Mouse (Mus musculus): Measurements from ENCODE around the gene Ubox5. TPM values are rescaled to one million over a fixed set of nuclear protein-coding genes. Genes with fewer than 3 reads are reported as not detected.

Gene Ubox5
- polyA plus RNA-seq (2017; shearing (Covaris generic)): 2.9 TPM

DNA sequence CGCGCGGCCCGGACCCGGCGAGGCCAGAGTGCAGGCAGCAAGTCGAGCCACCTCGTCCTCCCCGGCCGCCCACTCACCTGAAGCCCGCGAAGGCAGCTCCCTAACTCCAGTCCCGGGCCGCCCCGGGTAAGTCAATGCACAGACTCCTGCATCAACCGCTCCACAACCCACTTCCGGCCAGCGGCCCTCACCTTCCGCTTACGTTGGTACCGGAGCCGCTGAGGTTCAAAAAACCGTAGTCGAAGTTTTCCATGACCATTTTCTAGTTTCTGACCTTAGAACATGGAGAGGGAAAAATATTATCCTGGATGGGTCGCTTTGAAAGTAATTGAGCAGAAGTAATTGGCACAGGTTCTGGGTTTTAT lies at the start of gene Ubox5, which contains the start of gene Fastkd5:
Gene Ubox5 (minus strand): TSS at position 200 of the 365 bp plus-strand sequence.
Gene Fastkd5 (minus strand): TSS at position 189 of the 365 bp plus-strand sequence.

GRCm38 (mm10) chr2:130667559-130667958 lies 37.7 kb upstream of the Ubox5 start, which contains the start of gene Itpa:
Gene Itpa, plus strand, starts transcription at chr2:130667610.

GRCm38 (mm10) chr2:130664102-130664701 lies 34.4 kb upstream of the Ubox5 start, which contains the start of gene Ddrgk1:
Gene Ddrgk1, minus strand, starts transcription at chr2:130664659.

GRCm38 (mm10) chr2:130642684-130643369 lies 13.0 kb upstream of the Ubox5 start, which contains the start of gene Lzts3:
Gene Lzts3, minus strand, starts transcription at chr2:130642803.

DNA sequence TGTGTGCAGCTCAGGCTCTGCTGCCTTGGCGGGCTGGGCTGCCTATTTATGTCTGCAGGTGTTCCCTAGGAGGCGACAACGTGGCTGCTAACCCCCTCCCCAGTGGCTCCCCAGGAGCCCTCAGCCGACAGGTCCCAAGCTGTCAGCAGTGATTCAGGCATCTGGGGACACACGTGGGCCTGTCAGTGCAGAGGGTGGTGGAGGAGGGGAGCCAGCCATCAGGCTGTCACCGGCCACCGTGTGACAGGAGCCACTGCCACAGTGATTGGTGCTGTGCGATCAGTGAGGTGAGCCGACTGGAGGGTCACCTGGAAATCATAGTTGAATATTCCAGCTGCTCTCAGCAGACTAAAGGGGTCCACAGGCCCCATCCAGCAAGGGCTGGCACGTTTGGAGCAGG lies 47.3 kb downstream of the Ubox5 start, which contains the start of gene Avp:
Gene Avp (minus strand): TSS at position 3 of the 400 bp plus-strand sequence.

DNA sequence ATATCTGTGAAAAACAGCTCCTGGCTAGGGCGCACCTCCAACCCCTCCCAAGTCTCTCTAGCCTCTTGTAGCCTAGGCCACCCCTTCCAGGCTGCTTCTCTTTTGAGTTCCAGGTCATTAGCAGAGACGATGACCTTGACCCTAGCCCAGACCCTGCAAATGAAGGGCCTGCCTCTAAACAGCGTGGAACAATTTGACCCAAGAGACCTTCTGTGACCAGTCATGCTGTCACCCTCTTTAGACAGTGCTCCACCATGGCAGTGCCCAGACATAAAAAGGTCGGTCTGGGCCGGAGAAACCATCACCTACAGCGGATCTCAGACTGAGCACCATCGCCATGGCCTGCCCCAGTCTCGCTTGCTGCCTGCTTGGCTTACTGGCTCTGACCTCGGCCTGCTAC lies 54.0 kb downstream of the Ubox5 start, which contains the start of gene Oxt:
Gene Oxt (plus strand): TSS at position 301 of the 400 bp plus-strand sequence.

GRCm38 (mm10) chr2:130563212-130564055 lies 66.4 kb downstream of the Ubox5 start, which contains the start of gene Mrps26:
Gene Mrps26, plus strand, starts transcription at chr2:130563742.

Other genes with a start within 250 kb of the Ubox5 start
- gene Cpxm1, start 232.5 kb downstream of the Ubox5 start, polyA plus RNA-seq (2017; shearing (Covaris generic)): 0.26 TPM
- gene Gm28372, start 224.8 kb downstream of the Ubox5 start, polyA plus RNA-seq (2017; shearing (Covaris generic)): not detected
- not detected for gene 1700020A23Rik, start 224.8 kb downstream of the Ubox5 start, polyA plus RNA-seq (2017; shearing (Covaris generic))
- gene Tmem239, start 223.6 kb downstream of the Ubox5 start, polyA plus RNA-seq (2017; shearing (Covaris generic)): not detected
- gene Vps16, start 205.7 kb downstream of the Ubox5 start, polyA plus RNA-seq (2017; shearing (Covaris generic)): 247 TPM
- 16.8 TPM for gene Pced1a, start 205.3 kb downstream of the Ubox5 start, polyA plus RNA-seq (2017; shearing (Covaris generic))
- 137 TPM for gene Ptpra, start 179.8 kb downstream of the Ubox5 start, polyA plus RNA-seq (2017; shearing (Covaris generic))
- gene Mrps26, start 66.3 kb downstream of the Ubox5 start, polyA plus RNA-seq (2017; shearing (Covaris generic)): 49.8 TPM
- not detected for gene Oxt, start 53.9 kb downstream of the Ubox5 start, polyA plus RNA-seq (2017; shearing (Covaris generic))
- gene Avp, start 47.5 kb downstream of the Ubox5 start, polyA plus RNA-seq (2017; shearing (Covaris generic)): not detected
- 8.9 TPM for gene Fastkd5, start within 50 bp of the Ubox5 start, polyA plus RNA-seq (2017; shearing (Covaris generic))
- gene Lzts3, start 12.8 kb upstream of the Ubox5 start, polyA plus RNA-seq (2017; shearing (Covaris generic)): 2.8 TPM
- gene Ddrgk1, start 34.6 kb upstream of the Ubox5 start, polyA plus RNA-seq (2017; shearing (Covaris generic)): 136 TPM
- 20.1 TPM for gene Itpa, start 37.6 kb upstream of the Ubox5 start, polyA plus RNA-seq (2017; shearing (Covaris generic))
- not detected for gene Slc4a11, start 67.5 kb upstream of the Ubox5 start, polyA plus RNA-seq (2017; shearing (Covaris generic))

Data from effector memory CD4-positive, alpha-beta T cell, adult 5 months (primary cell).